Mouse (Mus musculus) retina, adult 2 months (tissue): ENCODE measurements around the gene Rspo4.

ENCODE experiments used
- DNase-seq: peaks from one replicate; pipeline ENCODE4 v3.0.0-alpha.2; 2012; ENCODE audit warnings: low read depth, low spot score

The Rspo4 gene

DNA sequence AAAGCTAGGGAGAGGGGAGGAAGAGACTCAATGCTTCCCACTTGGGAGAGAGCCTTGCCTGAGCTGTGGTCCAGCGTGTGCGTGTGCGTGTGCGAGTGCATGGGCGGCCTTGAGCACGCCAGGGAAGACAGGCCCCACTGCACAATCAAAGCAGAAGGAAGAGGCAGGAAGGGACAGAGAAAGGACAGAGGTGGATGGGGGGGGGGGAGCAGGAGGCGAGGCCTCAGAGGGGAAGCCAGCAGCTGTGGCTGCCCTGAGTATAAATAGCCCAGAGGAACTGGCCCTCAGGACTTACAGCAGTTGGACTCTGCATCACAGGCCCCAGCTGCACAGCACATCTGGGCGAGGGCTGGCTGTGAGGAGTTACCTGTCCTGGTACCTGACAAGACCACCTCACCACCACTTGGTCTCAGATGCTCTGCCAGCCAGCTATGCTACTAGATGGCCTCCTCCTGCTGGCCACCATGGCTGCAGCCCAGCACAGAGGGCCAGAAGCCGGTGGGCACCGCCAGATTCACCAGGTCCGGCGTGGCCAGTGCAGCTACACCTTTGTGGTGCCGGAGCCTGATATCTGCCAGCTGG is 68.3 kb downstream of the Rspo4 start, which contains the start of gene Angpt4:
TSS of gene Angpt4 (plus strand) at position 292 of the 582 bp plus-strand sequence.
- no peak for DNase-seq

- no peak for DNase-seq
Observed at GRCm38 (mm10) chr2:151911751-151912150, 69.0 kb downstream of the Rspo4 start.

- no peak for DNase-seq
Observed at GRCm38 (mm10) chr2:151914120-151914519, 71.4 kb downstream of the Rspo4 start.

DNA sequence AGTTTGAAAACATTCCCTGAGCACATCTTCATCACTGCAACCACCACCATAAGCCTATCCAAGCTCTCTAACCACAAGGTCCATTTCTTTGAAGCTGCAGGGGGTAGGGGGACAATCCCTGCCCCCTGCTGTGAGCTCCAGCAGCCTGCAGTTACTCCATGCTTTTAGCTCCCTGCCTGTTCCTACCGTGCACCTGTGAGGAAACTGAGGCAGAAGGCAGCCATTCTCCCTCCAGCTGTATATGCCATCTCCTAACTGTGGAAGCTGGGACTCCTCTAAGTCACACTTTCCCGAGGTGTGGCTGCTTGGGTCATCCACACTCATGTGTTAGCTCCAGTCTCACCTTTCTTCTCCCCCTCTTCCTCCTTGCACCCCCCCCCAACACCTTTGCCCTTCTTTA is 72.4 kb downstream of the Rspo4 start:
- no peak for DNase-seq

DNA sequence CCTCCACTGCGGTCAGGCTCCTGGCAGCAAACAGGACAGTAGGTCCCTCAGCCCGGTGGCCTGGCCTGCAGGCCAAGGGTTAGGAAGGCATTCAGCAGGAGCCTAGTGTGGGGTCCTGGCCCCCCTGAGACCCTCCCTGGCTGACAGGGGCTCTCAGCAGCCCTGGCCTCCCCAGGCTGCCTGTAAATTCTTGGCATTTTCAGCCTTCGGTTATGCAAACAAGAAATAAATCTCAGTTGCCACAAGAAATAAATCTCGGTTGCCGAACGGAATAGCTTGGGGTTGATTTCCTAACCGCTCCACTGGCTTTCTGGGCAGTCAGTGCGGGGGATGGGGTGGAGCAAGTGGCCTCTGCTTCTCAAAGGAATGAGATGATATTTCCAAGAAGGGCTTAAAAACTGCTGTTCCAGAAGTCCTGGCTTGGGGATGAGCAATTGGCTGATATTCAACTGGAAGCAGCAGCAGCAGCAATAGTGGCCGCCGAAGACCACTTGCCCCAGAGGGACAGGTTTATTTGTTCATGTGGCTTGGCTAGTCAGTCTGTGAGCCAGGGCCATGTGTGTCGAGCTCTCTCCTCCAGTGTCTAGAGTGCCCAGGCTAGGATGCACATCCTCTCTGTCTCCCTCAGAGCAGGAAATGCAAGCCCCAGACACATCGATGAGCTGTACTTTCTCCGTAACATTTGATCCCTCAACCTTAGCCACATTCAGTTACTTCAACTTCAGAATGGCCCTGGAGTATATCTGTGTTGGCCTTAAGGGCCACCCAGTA is 73.5 kb downstream of the Rspo4 start:
- DNase-seq: no peak

DNA sequence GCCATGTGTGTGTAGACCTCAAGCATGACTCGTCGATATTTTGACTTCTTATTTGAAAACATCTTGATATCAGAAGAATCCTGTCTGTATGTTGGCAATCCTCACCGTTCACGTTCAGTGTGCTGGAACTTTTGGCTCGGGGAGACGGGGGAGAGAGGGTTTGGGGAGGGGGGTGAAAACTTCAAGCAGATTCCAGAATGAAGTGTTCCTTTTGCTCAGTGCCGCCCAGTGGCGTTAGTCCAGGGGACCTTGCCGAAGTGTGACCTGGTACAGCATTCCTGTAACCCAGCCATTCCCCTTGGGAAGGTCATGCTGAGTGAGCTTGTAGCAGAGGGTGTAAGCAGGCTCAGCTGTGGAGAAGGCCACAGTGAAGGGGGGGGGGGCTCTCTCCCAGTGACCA is 76.4 kb downstream of the Rspo4 start:
- DNase-seq: no peak

- no peak for DNase-seq
Observed at GRCm38 (mm10) chr2:151921068-151921467, 78.3 kb downstream of the Rspo4 start.

GRCm38 (mm10) chr2:151921596-151921995 is 78.9 kb downstream of the Rspo4 start:
- DNase-seq: no peak
